Mouse (Mus musculus) megakaryocyte-erythroid progenitor cell, adult 5 weeks (primary cell): ENCODE results near the gene Calm2. TPM values are rescaled to one million over a fixed set of nuclear protein-coding genes. Genes with fewer than 3 reads are reported as not detected.

Experiments
- polyA plus RNA-seq: library from polyadenylated mRNA; stranded (reverse); fragments of >175 nt; gene quantifications from 2 replicates; pipeline ENCODE4 v1.2.3, GENCODE M21; 2012

Gene Calm2
- polyA plus RNA-seq: 56.9 and 64.6 TPM in 2 replicates

DNA sequence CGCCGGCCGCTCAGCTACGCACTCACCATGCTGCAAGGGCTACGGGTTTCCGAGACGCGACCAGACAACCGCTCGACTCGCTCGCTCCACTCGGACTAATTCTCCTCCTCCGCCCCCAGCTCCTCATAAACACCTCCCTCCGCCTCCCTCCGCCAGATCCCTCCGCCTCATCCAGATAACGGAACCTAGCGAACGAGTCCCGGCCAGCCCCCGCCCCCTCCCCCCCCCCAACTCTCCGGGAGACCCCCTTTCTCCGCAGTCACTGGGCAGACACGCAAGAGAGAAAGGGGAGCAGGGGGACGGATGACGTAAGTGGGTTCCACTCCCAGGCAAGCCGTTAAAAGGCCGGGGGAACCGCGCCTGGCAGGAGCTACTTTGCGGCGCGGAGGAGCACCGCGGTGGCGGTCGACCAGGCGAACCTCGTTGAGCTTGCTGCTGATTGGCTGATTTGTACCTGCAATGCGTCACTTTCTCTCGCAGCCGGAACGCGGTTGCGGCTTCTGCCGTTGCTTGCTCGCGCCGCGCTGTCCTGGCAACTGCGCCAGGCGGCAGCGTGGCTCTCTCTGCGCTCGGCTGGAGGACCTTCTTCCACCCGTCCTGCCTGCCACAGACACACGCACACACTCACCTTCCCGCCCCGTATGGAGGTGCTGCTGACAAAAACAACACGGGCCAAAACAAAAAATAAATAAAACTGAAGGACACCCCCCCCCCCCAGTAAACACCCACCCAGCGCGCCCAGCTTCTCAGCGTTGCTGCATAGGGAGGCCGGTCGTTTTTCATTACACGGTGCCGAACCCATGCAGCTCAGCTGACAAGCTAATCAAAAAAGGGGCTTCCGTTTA lies at the start of gene Calm2:
Gene Calm2 (minus strand): TSS at position 169 of the 845 bp plus-strand sequence.

DNA sequence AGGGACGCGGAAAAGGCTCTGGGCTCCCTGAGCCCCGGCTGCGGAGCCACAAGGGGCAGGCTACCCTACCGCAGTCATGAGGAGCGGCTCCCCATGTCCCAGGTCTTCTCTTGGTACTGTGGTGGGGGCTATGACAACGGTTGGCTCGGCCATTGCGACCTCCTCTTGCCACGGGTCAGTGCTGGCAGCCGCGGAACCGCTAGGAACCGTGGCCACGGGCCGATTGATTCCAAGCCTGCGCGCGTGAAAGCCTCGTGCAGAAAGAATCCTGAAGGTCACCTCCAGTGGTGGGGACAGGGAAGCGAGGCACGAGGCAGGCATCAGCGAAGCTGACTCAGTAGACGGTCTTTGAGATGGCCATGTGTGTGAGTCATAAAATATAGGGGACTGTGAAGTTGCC lies 19.2 kb downstream of the Calm2 start, which contains the start of gene Stpg4:
Gene Stpg4 (minus strand): TSS at position 231 of the 400 bp plus-strand sequence.

Other genes starting within 250 kb of the Calm2 start
- gene Mcfd2, start 181.0 kb downstream of the Calm2 start, polyA plus RNA-seq: 22.8 and 30.7 TPM in 2 replicates
- 112 and 119 TPM in 2 replicates for gene Ttc7, start 164.0 kb downstream of the Calm2 start, polyA plus RNA-seq
- gene Stpg4, start 19.2 kb downstream of the Calm2 start, polyA plus RNA-seq: not detected in 2 replicates
- 0.45 and 0.66 TPM in 2 replicates for gene Epcam, start 189.0 kb upstream of the Calm2 start, polyA plus RNA-seq
- 51.1 and 56.9 TPM in 2 replicates for gene Msh2, start 225.4 kb upstream of the Calm2 start, polyA plus RNA-seq